Mouse (Mus musculus): Measurements from ENCODE around the gene Lrp4. TPM values are rescaled to one million over a fixed set of nuclear protein-coding genes. Genes with fewer than 3 reads are reported as not detected.

Gene Lrp4
- polyA plus RNA-seq, 1 experiment from 2014 or later, result 7.1 TPM

DNA sequence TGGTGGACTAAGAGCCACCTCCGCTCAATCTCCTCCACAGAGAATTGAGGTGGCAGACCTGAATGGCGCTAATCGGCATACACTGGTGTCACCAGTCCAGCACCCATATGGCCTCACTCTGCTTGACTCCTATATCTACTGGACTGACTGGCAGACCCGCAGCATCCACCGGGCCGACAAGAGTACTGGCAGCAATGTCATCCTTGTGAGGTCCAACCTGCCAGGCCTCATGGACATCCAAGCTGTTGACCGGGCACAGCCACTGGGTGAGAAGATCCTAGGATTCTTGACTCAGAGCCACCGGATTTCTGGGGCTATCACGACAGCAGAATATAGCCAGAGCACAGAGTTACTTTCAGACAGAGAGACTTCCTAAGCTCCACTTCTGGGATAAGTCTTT is 36.7 kb downstream of the Lrp4 start:
- Histone ChIP-seq H3K9ac (replicated peaks) (no peak overlapping the region), H3K27ac (no peak overlapping the region), H3K4me3 (replicated peaks) (no peak overlapping the region), H3K4me1 (replicated peaks) (no peaks in the 10 kb centered on the region), H3K4me2 (replicated peaks) (no peak overlapping the region), H3K9me3 (no peaks in the 10 kb centered on the region), H3K27me3 (no peaks in the 10 kb centered on the region), H3K36me3 (peaks cover 85% of the 10 kb centered on the region)
- no peak for ATAC-seq
- 97% methylated on average over 9 of the region's 9 CpGs for whole genome bisulfite sequencing

DNA sequence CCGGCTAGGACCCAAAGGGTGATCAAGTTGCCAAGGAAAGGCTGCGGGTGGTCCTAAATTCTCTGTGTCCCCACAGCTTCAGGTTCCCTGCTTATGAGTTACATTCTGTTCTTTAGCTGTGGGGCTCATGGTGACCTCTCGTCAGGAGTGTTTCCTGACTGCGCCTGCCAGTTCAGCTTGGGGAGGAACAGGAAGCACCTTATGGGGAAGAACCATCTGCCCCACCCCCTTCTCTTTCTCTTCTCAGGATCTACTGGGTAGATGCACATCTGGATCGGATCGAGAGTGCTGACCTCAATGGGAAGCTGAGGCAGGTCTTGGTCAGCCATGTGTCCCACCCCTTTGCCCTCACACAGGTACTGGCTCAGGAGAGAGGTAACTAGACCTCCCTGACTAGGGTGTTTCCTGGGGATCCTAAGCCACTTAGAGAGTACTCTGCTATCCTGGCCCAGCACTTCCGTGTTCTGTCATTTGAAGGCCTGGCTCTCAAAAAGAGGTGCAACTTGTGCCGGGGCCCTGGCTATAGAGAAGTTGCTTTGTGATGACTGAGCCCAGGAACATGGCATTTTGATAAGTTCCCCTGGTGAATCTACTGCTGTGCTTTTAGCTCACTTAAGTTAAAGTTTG is 40.9 kb downstream of the Lrp4 start:
- ATAC-seq, result no peak
- WGBS, result 92% methylated on average over 8 of the region's 8 CpGs
- Histone ChIP-seq H3K9ac (replicated peaks) (no peak overlapping the region), H3K27me3 (no peaks in the 10 kb centered on the region), H3K4me1 (replicated peaks) (no peaks in the 10 kb centered on the region), H3K27ac (no peak overlapping the region), H3K36me3 (peaks cover 70% of the 10 kb centered on the region), H3K4me2 (replicated peaks) (no peak overlapping the region), H3K4me3 (replicated peaks) (no peak overlapping the region), H3K9me3 (no peaks in the 10 kb centered on the region)

DNA sequence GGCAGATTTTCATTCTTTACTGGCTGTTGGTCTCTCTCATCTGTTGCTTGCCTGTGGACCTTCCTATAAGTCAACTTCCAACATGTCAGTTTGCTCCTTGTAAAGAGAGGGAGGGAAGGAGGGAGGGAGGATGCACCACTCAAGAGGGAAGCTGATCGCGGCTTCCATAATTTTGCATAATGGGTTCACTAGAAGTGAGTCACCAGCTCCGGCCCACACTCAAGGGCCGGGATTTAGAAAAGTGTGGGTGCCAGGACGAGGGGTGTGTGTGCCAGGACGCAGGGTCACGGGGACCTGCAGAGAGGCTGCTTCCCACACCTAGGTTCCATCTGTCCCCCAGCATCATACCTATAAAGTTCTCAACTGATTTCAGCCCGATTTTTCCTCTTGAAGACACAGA is 50.8 kb downstream of the Lrp4 start:
- Histone ChIP-seq H3K27ac (no peak overlapping the region), H3K4me2 (replicated peaks) (no peak overlapping the region), H3K4me3 (replicated peaks) (no peak overlapping the region), H3K27me3 (no peaks in the 10 kb centered on the region), H3K9me3 (no peaks in the 10 kb centered on the region), H3K4me1 (replicated peaks) (no peaks in the 10 kb centered on the region), H3K9ac (replicated peaks) (no peak overlapping the region), H3K36me3 (peaks cover 42% of the 10 kb centered on the region)
- ATAC-seq, result no peak
- WGBS, result 88% methylated on average over 8 of the region's 8 CpGs

DNA sequence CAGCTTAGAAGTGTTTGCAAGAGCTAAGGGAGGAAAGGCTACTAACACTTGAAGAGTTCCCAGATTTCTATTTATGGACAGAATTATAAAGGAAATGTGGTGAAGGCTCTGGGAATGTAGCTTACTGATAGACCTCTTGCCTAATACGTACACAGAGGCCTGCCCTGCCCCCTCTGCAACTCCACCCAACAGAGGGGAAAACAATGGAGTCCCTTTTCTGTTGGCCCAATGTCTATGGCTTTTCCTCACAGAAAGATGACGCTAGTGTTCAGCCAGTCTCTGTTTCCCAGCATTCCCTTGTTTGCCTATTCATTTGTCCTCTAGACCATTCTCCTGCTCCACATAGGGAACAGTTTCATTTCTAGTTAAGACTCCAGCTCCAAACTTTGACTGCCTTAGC is 59.9 kb downstream of the Lrp4 start:
- no peaks in the 10 kb centered on the region; the same call in 1 of the 2 replicates for H3K4me1 ChIP-seq (replicated peaks)
- no peak overlapping the region for H3K9ac ChIP-seq (replicated peaks)
- no peaks in the 10 kb centered on the region for H3K27me3 ChIP-seq
- H3K36me3 ChIP-seq, result 0 out of 2 replicates have a peak, but pooled peaks cover 4% of the 10 kb centered on the region
- ATAC-seq, result no peak
- WGBS, result 8% methylated on average over 2 of the region's 2 CpGs
- H3K4me3 ChIP-seq (replicated peaks), result no peak overlapping the region
- H3K27ac ChIP-seq, result no peak overlapping the region
- H3K9me3 ChIP-seq, result no peaks in the 10 kb centered on the region
- H3K4me2 ChIP-seq (replicated peaks), result no peak overlapping the region

DNA sequence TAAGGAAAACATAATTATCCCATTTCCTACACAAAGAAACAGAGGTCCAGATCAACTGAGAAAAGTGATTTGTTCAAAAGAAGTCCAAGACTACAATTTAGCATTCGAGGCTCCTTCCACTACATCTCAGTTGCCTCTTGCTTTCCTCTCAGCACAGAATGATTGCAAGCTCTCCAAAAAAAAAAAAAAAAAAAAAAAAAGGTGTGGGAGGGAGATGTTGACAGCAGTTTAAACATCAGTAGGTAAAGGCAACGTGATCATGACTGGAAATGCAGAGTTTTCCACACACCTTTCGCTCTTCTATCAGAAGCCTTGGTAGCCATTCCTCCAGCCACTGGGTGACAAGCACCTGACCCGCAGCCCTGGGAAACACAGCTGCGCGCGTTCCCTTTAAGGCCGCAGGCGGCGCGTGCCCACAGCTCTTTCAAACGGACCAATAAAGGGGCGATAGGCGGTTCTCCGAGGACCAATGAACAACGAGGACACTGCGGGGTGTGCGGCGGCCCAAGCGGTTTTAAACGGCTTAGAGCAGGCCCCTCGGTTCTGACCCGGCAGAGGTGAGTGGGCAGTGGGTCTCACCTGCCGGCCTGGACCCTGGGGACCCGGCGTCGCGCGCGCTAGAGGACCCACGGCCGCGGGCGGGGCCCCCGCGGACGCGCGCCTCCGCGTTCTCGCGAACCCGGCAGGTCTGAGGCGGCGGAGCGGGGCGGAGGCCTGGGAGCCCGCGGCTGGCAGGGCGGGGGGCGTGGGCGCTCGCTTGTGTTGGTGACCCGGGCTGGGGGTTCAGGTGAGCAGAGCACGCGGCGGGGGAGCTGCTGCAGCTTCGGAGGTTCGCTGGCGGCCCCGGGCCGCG is 69.2 kb downstream of the Lrp4 start, which contains the start of gene Ckap5:
Ckap5 (plus strand) TSS at position 469 of the 853 bp plus-strand sequence.
- Histone ChIP-seq H3K27ac (peak within 1 kb of the TSS; percentile 75), H3K4me3 (replicated peaks) (peak within 1 kb of the TSS; percentile 87), H3K27me3 (no peaks in the 10 kb centered on the region), H3K9ac (replicated peaks) (peak within 1 kb of the TSS; percentile 92), H3K4me2 (replicated peaks) (peak within 1 kb of the TSS; percentile 79), H3K9me3 (no peaks in the 10 kb centered on the region), H3K4me1 (replicated peaks) (peaks cover 9% of the 10 kb centered on the region), H3K36me3 (peaks cover 11% of the 10 kb centered on the region)
- ATAC-seq, result peak; percentile 99
- under 1% methylated on average over 64 of the region's 64 CpGs for WGBS

DNA sequence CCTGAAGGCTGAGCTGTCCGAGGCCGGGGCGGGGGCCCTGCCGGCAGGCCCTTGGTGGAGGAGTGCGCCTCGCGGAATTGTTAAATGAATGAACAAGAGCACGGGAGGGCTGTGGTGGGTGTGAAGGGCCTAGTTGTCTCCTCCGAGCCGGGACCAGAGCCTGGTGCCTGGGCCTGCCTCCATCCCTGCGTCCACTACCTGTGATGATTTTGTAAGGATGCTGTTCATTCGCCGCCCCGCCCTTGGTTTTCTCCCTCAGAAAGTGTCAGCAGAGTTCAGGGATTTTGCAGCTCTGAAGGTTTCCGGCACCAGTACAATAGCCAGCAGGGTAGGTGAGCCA is 69.8 kb downstream of the Lrp4 start:
- no peaks in the 10 kb centered on the region for H3K9me3 ChIP-seq
- H3K4me3 ChIP-seq (replicated peaks), result peak overlapping the region; percentile 87
- WGBS, result 0% methylated on average over 15 of the region's 15 CpGs
- H3K27me3 ChIP-seq, result no peaks in the 10 kb centered on the region
- peak; percentile 85; the same call in 1 of the 2 replicates for ATAC-seq
- peaks cover 11% of the 10 kb centered on the region for H3K36me3 ChIP-seq
- H3K4me1 ChIP-seq (replicated peaks), result peaks cover 9% of the 10 kb centered on the region
- peak overlapping the region; percentile 92 for H3K9ac ChIP-seq (replicated peaks)
- H3K4me2 ChIP-seq (replicated peaks), result peak overlapping the region; percentile 79
- peak overlapping the region; percentile 75 for H3K27ac ChIP-seq

DNA sequence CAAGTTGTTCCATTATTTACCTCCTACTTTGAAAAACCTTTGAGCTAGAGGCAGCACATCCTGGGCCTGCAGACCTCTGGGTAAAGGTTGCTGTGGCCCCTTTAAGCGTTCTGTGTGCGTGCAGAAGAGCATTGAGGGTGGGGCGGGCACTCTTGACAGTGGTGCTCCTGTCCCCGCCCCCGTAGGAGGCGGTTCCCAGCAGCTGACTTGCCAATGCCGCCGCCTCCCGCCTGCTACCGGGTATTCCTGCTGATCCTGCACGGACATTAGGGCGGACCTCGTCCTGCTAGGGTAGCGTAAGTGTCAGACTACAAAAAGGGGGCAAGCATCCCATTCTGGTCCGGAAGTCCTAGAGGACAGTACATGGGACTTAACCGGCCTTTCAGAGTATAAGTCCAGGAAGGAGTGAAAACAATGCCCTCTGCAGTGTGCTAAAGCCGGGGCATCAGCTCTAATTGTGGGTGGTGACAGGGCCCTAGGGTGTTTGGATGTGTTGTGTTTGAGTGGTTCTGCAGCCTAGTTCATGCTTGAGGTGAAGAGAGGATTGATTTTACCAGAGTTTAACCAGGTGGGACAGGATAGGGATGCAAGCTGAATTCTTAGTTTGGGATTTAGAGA is 80.4 kb downstream of the Lrp4 start:
- peak; percentile 93 for ATAC-seq
- Histone ChIP-seq H3K36me3 (no peaks in the 10 kb centered on the region), H3K27me3 (no peaks in the 10 kb centered on the region), H3K4me2 (replicated peaks) (peak overlapping the region; percentile 57), H3K27ac (peak overlapping the region; percentile 0; the same call in 1 of the 2 replicates), H3K9ac (replicated peaks) (peak overlapping the region; percentile 58), H3K9me3 (no peaks in the 10 kb centered on the region), H3K4me1 (replicated peaks) (peaks cover 14% of the 10 kb centered on the region), H3K4me3 (replicated peaks) (peak overlapping the region; percentile 39)
- 3% methylated on average over 17 of the region's 17 CpGs for WGBS

Other genes starting within 250 kb of the Lrp4 start
- gene Ddb2, start 220.5 kb upstream of the Lrp4 start, polyA plus RNA-seq (2015; fragmentation: Nextera tagmentation; extraction: Ambion mirVana), result 15.1 TPM in 2 replicates
- 15.6 and 16.2 TPM in 2 replicates for gene Pacsin3, start 201.6 kb upstream of the Lrp4 start, polyA plus RNA-seq (2015; fragmentation: Nextera tagmentation; extraction: Ambion mirVana)
- 82.6 and 84.5 TPM in 2 replicates for gene Arfgap2, start 192.5 kb upstream of the Lrp4 start, polyA plus RNA-seq (2015; fragmentation: Nextera tagmentation; extraction: Ambion mirVana)
- 147 and 165 TPM in 2 replicates for gene 1110051M20Rik, start 12.8 kb upstream of the Lrp4 start, polyA plus RNA-seq (2015; fragmentation: Nextera tagmentation; extraction: Ambion mirVana)
- gene Ckap5, start 69.3 kb downstream of the Lrp4 start, polyA plus RNA-seq (2015; fragmentation: Nextera tagmentation; extraction: Ambion mirVana), result 149 and 153 TPM in 2 replicates
- gene F2, start 178.9 kb downstream of the Lrp4 start, polyA plus RNA-seq (2015; fragmentation: Nextera tagmentation; extraction: Ambion mirVana), result 0.32 TPM in 1 of 2 replicates, not detected in the other
- 14.0 and 14.6 TPM in 2 replicates for gene Zfp408, start 192.3 kb downstream of the Lrp4 start, polyA plus RNA-seq (2015; fragmentation: Nextera tagmentation; extraction: Ambion mirVana)
- gene Arhgap1, start 192.3 kb downstream of the Lrp4 start, polyA plus RNA-seq (2015; fragmentation: Nextera tagmentation; extraction: Ambion mirVana), result 89.0 and 90.4 TPM in 2 replicates